Mouse (Mus musculus): ENCODE measurements around the gene Car3.

DNA sequence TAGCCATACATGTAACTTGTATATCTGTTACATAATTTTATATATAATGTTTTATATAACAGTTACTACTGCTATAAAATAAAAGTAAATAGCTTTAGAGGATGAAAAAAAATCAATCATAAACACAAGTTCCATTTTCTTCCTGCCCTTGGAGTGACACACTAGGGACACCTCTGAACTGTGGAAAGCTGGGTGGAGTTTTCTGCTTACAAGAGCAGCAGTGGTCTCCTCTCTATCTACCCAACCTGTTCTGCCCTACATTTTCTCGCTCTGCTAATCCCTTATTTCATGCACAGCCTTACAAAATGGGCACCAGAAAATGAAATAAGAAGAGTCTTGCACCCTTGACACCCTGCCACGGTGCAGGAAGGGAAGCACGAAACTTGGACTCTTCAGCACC lies 16.0 kb downstream of the Car3 start:
- TF ChIP-seq CTCF (IDR thresholded peaks at IDR 0.05; ENCODE audit: extremely low read depth, insufficient read length, insufficient replicate concordance, low read depth, low read length) = no peak
- no peak for TF ChIP-seq POLR2A (IDR thresholded peaks at IDR 0.05; ENCODE audit: low read depth, low read length)

All from small intestine, adult 2 months (tissue).